Mouse (Mus musculus) brown adipose tissue, adult 24 weeks (tissue): ENCODE results near the gene Bmp5. TPM values are rescaled to one million over a fixed set of nuclear protein-coding genes. Genes with fewer than 3 reads are reported as not detected.

Experiments
- polyA plus RNA-seq: library from polyadenylated mRNA; stranded (reverse); fragments of >200 nt; gene quantifications from 2 replicates; pipeline ENCODE4 v1.2.4, GENCODE M21; 2012; ENCODE audit not compliant: missing spikeins, insufficient read depth, insufficient read length

Bmp5 gene
- polyA plus RNA-seq, 1 experiment, result 1.8 TPM

Other genes starting within 250 kb of the Bmp5 start
- gene Tmod3, start 215.7 kb upstream of the Bmp5 start, polyA plus RNA-seq, result 27.3 and 29.6 TPM in 2 replicates
- 1.9 and 2.0 TPM in 2 replicates for gene Tmod2, start 164.0 kb upstream of the Bmp5 start, polyA plus RNA-seq
- gene Lysmd2, start 149.6 kb upstream of the Bmp5 start, polyA plus RNA-seq, result 8.8 and 9.6 TPM in 2 replicates
- gene Scg3, start 91.3 kb upstream of the Bmp5 start, polyA plus RNA-seq, result 1.4 TPM in 1 of 2 replicates, not detected in the other
- gene Hmgcll1, start 239.5 kb downstream of the Bmp5 start, polyA plus RNA-seq, result not detected in 2 replicates